25 mouse cellular contexts compared by ENCODE assay signal in the genomic region with DNA sequence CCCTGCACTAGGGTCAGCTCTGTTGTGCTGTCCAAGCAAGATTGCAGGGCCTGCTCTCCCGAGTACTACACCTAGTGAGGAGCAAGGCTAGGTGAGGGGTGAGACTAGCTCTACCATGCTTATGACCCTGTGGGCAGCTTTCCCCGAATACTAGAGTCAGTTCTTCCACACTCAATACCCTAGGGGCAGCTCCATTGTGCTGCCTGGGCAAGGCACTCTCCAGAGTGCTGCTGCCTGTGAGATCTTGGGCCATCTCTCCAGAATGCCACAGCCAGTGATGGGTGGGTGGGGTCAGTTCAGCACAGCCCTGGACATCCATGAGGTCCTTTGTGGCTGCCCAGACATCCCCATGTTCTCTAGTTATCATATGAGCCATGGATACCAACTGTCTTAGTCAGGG. TPM values are rescaled to one million over a fixed set of nuclear protein-coding genes. Genes with fewer than 3 reads are reported as not detected.
A peak's percentile ranks its signal among the peaks of the same experiment; 100 is the strongest.
DNase-seq lines count a peak whose midpoint lies in the region; ATAC-seq lines count a peak whose summit lies in the region.
"Had no signal": no experiment of that assay in that cellular context is flagged by ENCODE, and none has a peak within 500 bp of the region (broad histone marks: within the 10 kb centered on the region; RNA-seq: fewer than 3 reads in every experiment).

No protein-coding gene starts in this region.

- H3K27me3 ChIP-seq in heart, embryonic 12.5 days (replicated peaks) = peaks cover 6% of the 10 kb centered on the region; the same call in 1 of the 2 replicates
- H3K27me3 ChIP-seq in megakaryocyte, embryonic 14.5 days (replicated peaks) = peaks cover 8% of the 10 kb centered on the region
- H3K27me3 ChIP-seq: CH12.LX; embryonic facial prominence, embryonic 12.5 days; forebrain, embryonic 15.5 days had no signal

- no peak overlapping the region for H3K4me2 ChIP-seq in heart, embryonic 12.5 days
- H3K4me2 ChIP-seq: embryonic facial prominence, embryonic 12.5 days; forebrain, embryonic 13.5 days; forebrain, embryonic 15.5 days had no signal

- H3K27ac ChIP-seq in heart, embryonic 12.5 days (ENCODE audit: poor library complexity, severe bottlenecking) = no peak overlapping the region
- H3K27ac ChIP-seq: embryonic facial prominence, embryonic 10.5 days; embryonic facial prominence, embryonic 12.5 days; forebrain, embryonic 13.5 days; forebrain, embryonic 15.5 days had no signal

- no peak overlapping the region for H3K4me3 ChIP-seq in heart, embryonic 12.5 days
- H3K4me3 ChIP-seq in megakaryocyte, embryonic 14.5 days (replicated peaks) = peak overlapping the region; percentile 17
- H3K4me3 ChIP-seq: embryonic facial prominence, embryonic 10.5 days; embryonic facial prominence, embryonic 12.5 days; erythroblast, embryonic 14.5 days; forebrain, embryonic 13.5 days; forebrain, embryonic 15.5 days had no signal

- H3K4me1 ChIP-seq in heart, embryonic 12.5 days (replicated peaks) = no peaks in the 10 kb centered on the region
- H3K4me1 ChIP-seq in megakaryocyte, embryonic 14.5 days = peaks cover 35% of the 10 kb centered on the region
- H3K4me1 ChIP-seq: embryonic facial prominence, embryonic 10.5 days; embryonic facial prominence, embryonic 12.5 days; forebrain, embryonic 13.5 days; forebrain, embryonic 15.5 days had no signal

- DNase-seq in heart, adult 11 months = peak; percentile 80
- DNase-seq: adrenal gland, adult 8-10 months; adrenal gland, postnatal 14 days; adrenal gland, postnatal 36 days; B cell, adult 2 months; cerebellum, adult 11-12 months; cerebellum, adult 2 months; cerebellum, adult 9-10 months; cerebellum, postnatal 10 days; cerebellum, postnatal 25 days; forebrain, postnatal 0 days had no signal

- no peaks in the 10 kb centered on the region for H3K36me3 ChIP-seq in heart, embryonic 12.5 days
- H3K36me3 ChIP-seq in megakaryocyte, embryonic 14.5 days (replicated peaks; ENCODE audit: low read length) = no peaks in the 10 kb centered on the region
- H3K36me3 ChIP-seq: embryonic facial prominence, embryonic 10.5 days; embryonic facial prominence, embryonic 12.5 days; forebrain, embryonic 15.5 days; G1E had no signal

- ATAC-seq in heart, embryonic 12.5 days (ENCODE audit: insufficient number of reproducible peaks, low FRiP score) = no peak
- no peak for ATAC-seq in megakaryocyte, adult 5-6 weeks (ENCODE audit: poor library complexity, severe bottlenecking)
- peak; percentile 34; the same call in 1 of the 2 replicates for ATAC-seq in erythroblast, adult 5-6 weeks (replicated peaks; ENCODE audit: low FRiP score, poor library complexity, severe bottlenecking)
- ATAC-seq: activated CD4-positive, CD25-positive, alpha-beta regulatory T cell, adult 4 months; CD4-positive, CD25-positive, alpha-beta regulatory T cell, adult 4 months; forebrain, embryonic 13.5 days; forebrain, embryonic 15.5 days; forebrain, postnatal 0 days; Patski had no signal

- 29% methylated on average over 2 of the region's 2 CpGs for WGBS in heart, embryonic 12.5 days

- no peak overlapping the region for H3K9ac ChIP-seq in heart, embryonic 12.5 days
- H3K9ac ChIP-seq: embryonic facial prominence, embryonic 12.5 days; forebrain, embryonic 13.5 days; forebrain, embryonic 15.5 days; forebrain, postnatal 0 days had no signal

- no peaks in the 10 kb centered on the region for H3K9me3 ChIP-seq in heart, embryonic 12.5 days (replicated peaks)
- H3K9me3 ChIP-seq in megakaryocyte, embryonic 14.5 days = no peaks in the 10 kb centered on the region
- H3K9me3 ChIP-seq: embryonic facial prominence, embryonic 10.5 days; embryonic facial prominence, embryonic 12.5 days; forebrain, embryonic 13.5 days; forebrain, embryonic 15.5 days; G1E had no signal

RNA-seq across cellular contexts. Expression of a gene that starts 6.0 kb away (rescaled TPM):
- 1.3 and 1.5 TPM in 2 replicates for polyA plus RNA-seq in heart, embryonic 12.5 days (2016; fragmentation: Nextera tagmentation; extraction: Ambion mirVana)
- polyA plus RNA-seq in megakaryocyte, embryonic 14.5 days (2012; ENCODE audit: insufficient read depth, low replicate concordance) = 0.06 TPM in 1 of 2 replicates, not detected in the other
- total RNA-seq in megakaryocyte, adult 5-6 weeks (2015) = 0.05 TPM in 1 of 2 replicates, not detected in the other
- under 0.01 TPM in 1 of 2 replicates, not detected in the other for total RNA-seq in megakaryocyte, adult 5-6 weeks (2017)
- not detected in 2 replicates for total RNA-seq in erythroblast, adult 5-6 weeks (2015; ENCODE audit: low replicate concordance)
- under 0.01 TPM in 1 of 2 replicates, not detected in the other for total RNA-seq in erythroblast, adult 5-6 weeks (2017; ENCODE audit: low replicate concordance)
- polyA plus RNA-seq: erythroblast, embryonic 14.5 days; G1E had no signal

RNA-seq across cellular contexts. Expression of a gene that starts 6.7 kb away (rescaled TPM):
- 42.7 and 42.9 TPM in 2 replicates for polyA plus RNA-seq in heart, embryonic 12.5 days (2016; fragmentation: Nextera tagmentation; extraction: Ambion mirVana)
- polyA plus RNA-seq in megakaryocyte, embryonic 14.5 days (2012; ENCODE audit: insufficient read depth, low replicate concordance) = 0.60 and 1.9 TPM in 2 replicates
- 45.3 and 48.0 TPM in 2 replicates for total RNA-seq in megakaryocyte, adult 5-6 weeks (2015)
- 51.3 and 56.5 TPM in 2 replicates for total RNA-seq in megakaryocyte, adult 5-6 weeks (2017)
- 10.0 and 17.3 TPM in 2 replicates for total RNA-seq in erythroblast, adult 5-6 weeks (2015; ENCODE audit: low replicate concordance)
- total RNA-seq in erythroblast, adult 5-6 weeks (2017; ENCODE audit: low replicate concordance) = 13.0 and 17.7 TPM in 2 replicates
